Mouse (Mus musculus): ENCODE measurements around the gene Stk25.
"Not testable (repeated sequence)": the region's sequence is repeated elsewhere in the genome, so short reads cannot be mapped to it uniquely, and the experiment has no call there.

Gene Stk25

DNA sequence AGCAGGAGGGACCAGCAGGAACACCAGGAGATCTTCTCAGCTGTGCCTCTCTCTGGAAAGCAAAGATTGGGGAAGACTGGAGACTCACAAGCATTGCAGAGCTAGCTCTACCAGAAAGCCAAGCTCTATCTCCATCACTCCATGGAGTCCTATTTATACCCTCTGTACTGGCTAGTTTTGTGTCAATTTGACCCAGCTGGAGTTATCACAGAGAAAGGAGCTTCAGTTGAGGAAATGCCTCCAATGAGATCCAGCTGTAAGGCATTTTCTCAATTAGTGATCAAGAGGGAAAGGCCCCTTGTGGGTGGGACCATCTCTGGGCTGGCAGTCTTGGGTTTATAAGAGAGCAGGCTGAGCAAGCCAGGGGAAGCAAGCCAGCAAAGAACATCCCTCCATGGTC lies at the start of gene Stk25:
Stk25 (minus strand) TSS at position 101 of the 400 bp plus-strand sequence.
- not testable (repeated sequence) for DNase-seq (ENCODE audit: low spot score in 2 of 2)

- DNase-seq (ENCODE audit: low spot score in 2 of 2): no peak
Observed at GRCm38 (mm10) chr1:93705389-93705788, 46.9 kb upstream of the Stk25 start.

DNA sequence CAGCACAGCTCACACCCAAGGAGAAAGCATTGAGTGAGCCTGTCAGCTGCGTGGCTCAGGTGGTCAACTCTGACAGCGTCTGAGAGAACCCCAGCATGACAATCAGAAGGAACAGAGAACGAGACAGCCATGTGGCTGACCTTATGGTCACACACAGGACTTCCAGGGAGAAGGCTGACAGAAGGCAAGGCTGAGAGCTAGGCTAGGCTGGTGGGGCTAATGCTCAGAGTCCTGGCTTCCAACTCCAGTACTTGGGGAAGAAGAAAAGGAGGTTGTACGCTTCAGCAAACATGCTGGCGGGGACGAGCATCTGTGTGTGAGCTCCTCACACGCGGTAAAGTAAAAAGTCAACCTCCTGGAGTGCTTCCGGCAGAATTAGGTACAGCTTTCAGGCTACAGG lies 45.9 kb upstream of the Stk25 start:
- no peak for DNase-seq (ENCODE audit: low spot score in 2 of 2)

DNA sequence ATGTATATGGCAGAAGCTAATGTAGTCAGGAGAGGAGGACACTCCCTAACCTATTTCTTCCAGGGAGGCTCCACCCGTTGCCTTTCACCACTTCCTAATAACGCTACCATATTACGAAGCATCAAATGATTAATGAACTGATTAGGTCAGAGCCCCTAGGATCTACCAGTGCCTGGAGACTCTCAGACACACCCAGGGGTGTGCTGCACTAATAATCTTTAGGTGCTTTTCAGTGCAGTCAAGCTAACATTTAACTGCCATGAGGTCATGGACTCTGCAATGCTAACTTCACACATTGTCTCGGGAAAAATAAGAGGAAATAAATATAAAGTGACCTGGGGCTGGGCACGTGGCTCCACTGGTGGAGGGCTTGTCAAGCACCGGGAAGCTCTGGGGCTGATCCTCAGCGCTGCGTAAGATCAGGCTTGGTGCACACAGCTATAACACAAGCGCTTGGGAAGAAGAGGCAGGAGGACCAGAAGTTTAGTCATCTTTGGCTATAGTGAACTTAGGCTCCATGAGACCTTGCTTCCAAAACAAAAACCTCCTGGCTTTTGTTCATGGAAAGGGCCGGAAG lies 45.1 kb upstream of the Stk25 start:
- no peak for DNase-seq (ENCODE audit: low spot score in 2 of 2)

- DNase-seq (ENCODE audit: low spot score in 2 of 2): no peak
Observed at GRCm38 (mm10) chr1:93702106-93702505, 43.6 kb upstream of the Stk25 start.

DNA sequence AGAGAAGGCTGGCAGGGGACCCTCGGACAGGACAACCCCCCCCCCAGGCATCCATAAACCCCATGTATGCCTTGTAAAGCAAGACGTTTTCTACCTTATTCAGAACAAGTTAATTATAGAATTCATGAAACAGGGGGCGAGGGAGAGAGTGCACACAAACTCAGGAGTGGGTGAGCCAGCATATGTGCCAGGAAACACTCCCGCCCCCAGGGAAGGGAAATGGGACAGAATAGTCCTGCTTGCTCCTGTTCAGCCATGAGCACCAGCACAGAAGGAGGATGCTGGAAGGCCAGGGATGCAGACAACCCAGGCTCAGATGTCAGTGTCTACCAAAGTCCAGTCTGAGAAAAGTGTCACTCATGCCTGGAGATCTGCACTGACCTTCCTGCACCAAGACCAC lies 40.7 kb upstream of the Stk25 start:
- no peak for DNase-seq (ENCODE audit: low spot score in 2 of 2)

DNA sequence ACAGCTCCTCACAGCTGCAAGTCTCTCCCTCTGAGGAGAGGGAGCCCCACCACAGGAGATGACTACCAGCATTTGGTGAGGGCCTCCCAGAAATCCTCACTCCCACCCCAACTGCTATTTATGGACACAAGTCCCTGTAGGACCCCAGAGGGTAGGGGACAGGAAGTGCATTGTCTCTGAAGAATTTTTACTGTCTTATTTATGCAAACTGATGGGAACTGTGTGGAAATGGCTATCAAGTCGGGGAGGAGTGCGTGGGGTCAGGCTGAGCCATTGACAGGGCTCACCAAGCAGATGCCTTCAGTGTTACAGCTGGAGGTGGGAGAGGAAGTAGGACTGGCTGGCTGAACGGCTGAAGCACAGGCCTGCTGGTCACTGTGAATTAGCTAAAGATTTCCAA lies 38.9 kb upstream of the Stk25 start:
- no peak for DNase-seq (ENCODE audit: low spot score in 2 of 2)

GRCm38 (mm10) chr1:93694966-93695365 lies 36.5 kb upstream of the Stk25 start:
- DNase-seq (ENCODE audit: low spot score in 2 of 2): no peak

DNA sequence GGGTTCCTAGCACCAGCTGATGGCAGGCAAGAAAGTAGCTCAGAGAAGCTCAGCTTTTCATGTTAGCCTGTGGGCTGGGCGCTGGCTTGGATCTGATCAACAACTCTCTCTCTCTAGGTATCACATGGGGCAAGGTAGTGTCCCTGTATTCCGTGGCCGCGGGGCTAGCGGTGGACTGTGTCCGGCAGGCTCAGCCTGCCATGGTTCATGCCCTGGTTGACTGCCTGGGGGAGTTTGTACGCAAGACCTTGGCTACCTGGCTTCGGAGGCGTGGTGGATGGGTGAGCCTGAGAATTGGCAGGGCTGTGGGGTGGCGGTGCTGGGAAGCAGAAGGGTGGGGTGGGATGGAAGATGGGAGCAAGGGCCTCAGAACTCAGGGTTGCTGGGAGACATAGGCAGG lies 35.5 kb upstream of the Stk25 start:
- no peak for DNase-seq (ENCODE audit: low spot score in 2 of 2)

- no peak for DNase-seq (ENCODE audit: low spot score in 2 of 2)
Observed at GRCm38 (mm10) chr1:93693502-93693901, 35.0 kb upstream of the Stk25 start.

DNA sequence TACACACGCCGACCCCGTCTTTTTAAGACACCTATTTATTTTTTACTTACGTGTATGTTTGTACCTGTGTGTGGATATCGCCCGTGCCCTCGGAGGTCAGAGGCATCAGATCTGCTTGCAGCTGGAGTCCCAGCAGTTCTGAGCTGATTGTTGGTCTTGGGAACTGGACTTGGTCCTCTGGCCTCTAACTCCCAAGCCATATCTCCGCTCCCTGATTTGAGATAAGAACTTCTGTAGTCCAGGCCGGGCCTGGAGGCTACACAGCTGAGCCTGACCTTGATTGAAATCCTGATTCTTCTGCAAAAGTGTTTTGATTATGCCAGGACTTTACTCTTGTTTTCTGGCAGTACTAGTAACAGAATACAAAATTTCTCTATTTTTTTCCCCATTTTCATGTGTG lies 34.3 kb upstream of the Stk25 start:
- no peak for DNase-seq (ENCODE audit: low spot score in 2 of 2)

DNA sequence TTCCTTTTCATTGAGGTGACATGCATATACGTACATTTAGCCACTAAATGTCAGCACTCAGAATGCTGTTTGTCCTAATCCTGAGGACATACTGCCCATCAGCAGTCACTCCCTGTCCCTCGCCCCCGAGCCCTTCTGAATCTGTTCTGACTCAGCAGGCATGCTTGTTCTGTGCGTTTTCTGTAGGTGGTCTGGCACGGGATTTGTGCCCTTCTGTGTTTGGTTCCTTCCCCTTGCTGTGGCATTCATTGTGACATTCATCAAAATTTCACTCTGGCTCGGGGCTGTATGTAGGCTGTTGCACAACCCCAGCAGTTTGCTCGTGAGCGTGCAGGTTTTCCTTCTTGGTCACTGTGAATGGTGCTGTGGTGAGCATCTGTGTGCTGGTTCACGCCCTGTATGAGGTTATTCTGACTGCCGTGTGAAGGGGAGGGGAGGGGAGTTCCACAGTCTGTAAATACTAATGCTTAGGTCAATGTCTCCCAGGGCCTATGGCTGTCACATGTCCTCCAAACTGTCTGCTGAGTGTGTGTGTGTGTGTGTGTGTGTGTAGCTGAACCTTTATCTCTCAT lies 33.4 kb upstream of the Stk25 start:
- DNase-seq (ENCODE audit: low spot score in 2 of 2): no peak

DNA sequence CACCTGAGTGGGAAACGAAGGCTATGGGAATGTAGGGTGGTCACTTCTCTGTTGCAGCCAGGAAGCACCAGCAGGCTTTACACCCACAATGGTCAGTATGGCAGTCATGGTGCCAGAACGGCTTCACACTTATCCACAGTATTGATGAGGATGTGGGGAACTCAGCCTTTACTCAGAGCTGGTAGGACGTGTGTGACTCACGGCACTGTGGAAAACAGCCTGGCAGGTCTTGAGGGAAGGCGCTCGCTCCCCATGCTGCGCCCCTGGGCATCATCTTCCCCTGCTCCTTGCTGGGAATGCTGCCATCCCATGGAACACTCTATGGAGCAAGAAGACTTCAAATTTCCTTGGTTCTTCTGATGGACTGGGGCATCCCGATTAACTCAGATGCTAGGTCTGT lies 32.6 kb upstream of the Stk25 start:
- no peak for DNase-seq (ENCODE audit: low spot score in 2 of 2)

DNA sequence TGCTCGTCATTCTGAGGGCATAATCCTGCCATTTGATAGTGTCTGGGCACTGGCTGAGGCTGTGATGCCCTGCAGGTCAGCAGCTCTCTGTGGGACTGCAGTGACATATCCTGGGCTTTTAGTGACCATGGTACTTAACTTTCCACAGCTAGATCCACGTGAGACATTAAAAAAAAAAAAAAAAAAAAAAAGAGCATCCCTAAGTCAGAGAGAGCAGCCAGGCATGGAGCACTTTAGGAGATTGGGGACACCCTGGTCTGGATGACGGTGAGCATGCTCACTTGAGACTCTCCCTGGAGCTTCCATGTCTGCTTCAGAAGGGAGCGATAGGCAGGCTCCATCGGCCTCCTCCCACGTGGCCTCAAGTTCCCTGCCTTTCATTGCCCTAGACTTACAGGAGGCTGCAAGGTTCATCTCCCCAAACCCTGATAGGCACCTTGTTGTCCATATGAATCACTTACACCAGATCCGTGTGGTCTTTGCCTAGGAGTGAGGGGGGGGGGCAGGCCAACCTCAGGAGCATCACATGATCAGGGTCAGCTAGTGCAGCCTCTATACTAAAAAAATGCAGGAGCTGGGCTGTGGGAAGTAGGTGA lies 31.5 kb upstream of the Stk25 start:
- no peak for DNase-seq (ENCODE audit: low spot score in 2 of 2)

- DNase-seq (ENCODE audit: low spot score in 2 of 2): no peak
Observed at GRCm38 (mm10) chr1:93688154-93688553, 29.7 kb upstream of the Stk25 start.

DNA sequence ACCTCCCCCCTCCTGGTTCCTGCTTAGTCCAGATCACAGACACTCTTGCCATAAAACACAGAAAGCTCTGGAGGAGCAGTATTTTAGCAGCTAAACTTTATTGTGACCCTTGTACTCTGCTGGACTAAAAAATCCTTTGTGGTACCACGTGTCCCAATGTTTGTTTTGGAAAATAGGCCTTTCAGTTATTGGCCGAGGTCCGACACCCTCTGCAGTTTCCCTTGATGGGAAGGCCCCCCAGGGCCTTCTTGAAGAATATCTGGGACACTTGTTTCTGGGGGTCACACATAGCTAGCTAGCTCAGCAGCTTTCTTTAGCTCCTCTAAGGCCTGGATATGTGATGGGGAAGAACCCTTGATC lies 28.5 kb upstream of the Stk25 start:
- DNase-seq (ENCODE audit: low spot score in 2 of 2): no peak

- DNase-seq (ENCODE audit: low spot score in 2 of 2): no peak
Observed at GRCm38 (mm10) chr1:93686245-93686960, 27.9 kb upstream of the Stk25 start.

DNA sequence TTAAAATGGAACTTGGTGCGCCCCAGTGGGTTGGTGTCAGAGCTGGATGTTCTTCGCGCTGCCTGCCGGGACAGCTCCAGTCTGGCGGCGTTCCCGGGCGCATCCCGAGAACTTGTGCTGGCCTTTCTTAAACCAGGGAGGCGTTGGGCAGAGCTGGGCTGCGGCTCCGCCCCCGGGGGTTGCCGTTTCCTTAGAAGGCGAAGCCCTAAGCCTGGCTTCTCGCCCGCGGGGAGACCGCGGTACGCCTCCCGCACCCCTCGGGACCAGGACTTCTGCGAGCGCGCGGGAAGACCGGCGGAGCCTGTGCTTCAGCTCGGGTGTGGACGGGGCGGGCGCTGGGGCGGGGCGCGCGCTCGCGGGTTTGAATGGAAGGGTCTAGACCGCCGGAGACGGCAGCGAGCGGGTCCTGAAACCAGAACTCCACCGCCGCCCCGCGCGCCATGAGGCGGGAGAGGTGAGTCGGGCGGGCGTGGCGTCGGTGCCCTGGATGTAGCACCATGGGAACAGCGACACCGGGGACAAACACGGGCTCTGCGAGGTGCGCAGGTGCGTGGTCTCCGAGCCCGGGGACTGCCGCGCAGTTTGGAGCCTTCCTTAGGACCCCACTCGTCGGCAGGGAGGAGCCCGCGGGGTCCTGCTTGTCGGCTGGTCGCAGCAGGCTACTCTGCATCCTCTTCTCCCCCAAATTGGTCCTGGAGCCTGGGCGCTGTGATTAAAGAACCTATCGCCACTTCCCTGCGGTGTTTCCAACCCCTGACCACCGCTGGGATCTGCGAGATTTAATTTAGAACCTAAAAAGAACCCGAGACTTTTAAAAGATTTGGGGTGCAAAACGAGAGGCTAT lies 27.2 kb upstream of the Stk25 start, which contains the start of gene Bok:
Bok (plus strand) TSS at position 260 of the 844 bp plus-strand sequence.
- DNase-seq (ENCODE audit: low spot score in 2 of 2): no peak

GRCm38 (mm10) chr1:93679889-93680568 lies 21.6 kb upstream of the Stk25 start:
- DNase-seq (ENCODE audit: low spot score in 2 of 2): no peak

DNA sequence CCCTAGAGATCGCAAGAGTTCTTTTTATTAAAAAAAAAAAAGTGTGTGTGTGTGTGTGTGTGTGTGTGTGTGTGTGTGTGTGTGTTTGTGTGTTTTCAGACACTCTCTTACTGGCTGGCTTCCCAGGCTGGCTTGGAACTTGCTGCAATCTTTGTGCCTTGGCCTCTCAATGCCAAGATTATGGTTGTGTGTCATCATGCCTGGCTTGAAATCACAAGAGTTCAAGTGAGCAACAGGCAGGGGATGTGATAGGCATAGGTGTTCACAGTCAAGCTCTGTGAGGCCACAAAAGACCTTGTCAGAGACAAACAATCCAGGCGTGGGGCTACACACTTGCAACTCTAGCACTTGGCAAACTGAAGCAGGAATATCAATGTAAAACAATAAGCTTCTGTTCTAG lies 19.9 kb upstream of the Stk25 start:
- DNase-seq (ENCODE audit: low spot score in 2 of 2): no peak

- no peak for DNase-seq (ENCODE audit: low spot score in 2 of 2)
Observed at GRCm38 (mm10) chr1:93672682-93673081, 14.2 kb upstream of the Stk25 start.

DNA sequence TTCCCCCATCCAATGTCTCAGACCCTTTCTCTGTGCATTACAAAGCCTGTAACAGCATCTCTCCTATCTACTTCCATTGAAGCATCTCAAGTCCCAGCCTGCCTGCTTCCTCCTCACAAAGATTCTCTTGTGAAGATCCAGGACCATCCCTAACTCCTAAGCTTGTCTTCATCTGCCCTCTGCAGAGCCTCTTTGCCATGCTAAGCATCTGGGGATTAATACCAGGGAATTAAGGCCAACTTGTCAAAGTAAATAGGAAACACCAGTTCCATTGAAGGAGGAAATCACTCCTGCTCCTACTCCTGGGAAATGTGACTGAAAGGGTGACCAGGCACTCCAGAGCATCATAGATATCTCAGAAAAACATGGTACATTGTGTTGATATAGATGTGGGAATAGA lies 11.5 kb upstream of the Stk25 start:
- DNase-seq (ENCODE audit: low spot score in 2 of 2): no peak

Data from thymus, postnatal 10 days (tissue).